Mouse (Mus musculus): ENCODE data around the gene AI467606.

Gene AI467606

GRCm38 (mm10) chr7:127121061-127121910 lies 30.1 kb downstream of the AI467606 start:
- no peak for DNase-seq (ENCODE audit: low spot score in 2 of 2)

- no peak for DNase-seq (ENCODE audit: low spot score in 2 of 2)
These were observed 30.7 kb downstream of the AI467606 start, which contains the start of gene Qprt for GRCm38 (mm10) chr7:127121911-127122270. Qprt (minus strand) TSS chr7:127122226.

GRCm38 (mm10) chr7:127129638-127130037 lies 38.5 kb downstream of the AI467606 start:
- DNase-seq (ENCODE audit: low spot score in 2 of 2), result no peak

GRCm38 (mm10) chr7:127133125-127133524 lies 42.0 kb downstream of the AI467606 start:
- DNase-seq (ENCODE audit: low spot score in 2 of 2), result no peak

GRCm38 (mm10) chr7:127134821-127135447 lies 43.8 kb downstream of the AI467606 start:
- peak; percentile 79 to 85 for DNase-seq (ENCODE audit: low spot score in 2 of 2)

- peak in 1 of 2 experiments; percentile 54 for DNase-seq (ENCODE audit: low spot score in 2 of 2)
These were observed 45.3 kb downstream of the AI467606 start for GRCm38 (mm10) chr7:127136181-127137071.

GRCm38 (mm10) chr7:127137262-127138017 lies 46.3 kb downstream of the AI467606 start, which contains the start of gene Spn:
Spn (minus strand) TSS chr7:127137823.
- peak; percentile 63 to 72 for DNase-seq (ENCODE audit: low spot score in 2 of 2)

- no peak for DNase-seq (ENCODE audit: low spot score in 2 of 2)
These were observed 47.9 kb downstream of the AI467606 start for GRCm38 (mm10) chr7:127139100-127139499.

- no peak for DNase-seq (ENCODE audit: low spot score in 2 of 2)
These were observed 48.4 kb downstream of the AI467606 start for GRCm38 (mm10) chr7:127139562-127139961.

GRCm38 (mm10) chr7:127140623-127141404 lies 49.7 kb downstream of the AI467606 start:
- no peak for DNase-seq (ENCODE audit: low spot score in 2 of 2)

- no peak for DNase-seq (ENCODE audit: low spot score in 2 of 2)
These were observed 51.1 kb downstream of the AI467606 start for GRCm38 (mm10) chr7:127142214-127142613.

- no peak for DNase-seq (ENCODE audit: low spot score in 2 of 2)
These were observed 51.5 kb downstream of the AI467606 start for GRCm38 (mm10) chr7:127142666-127143065.

All from spleen, postnatal 36 days (tissue).